Mouse (Mus musculus) neural tube, embryonic 12.5 days (tissue): Measurements from ENCODE around the gene Pex7. TPM values are rescaled to one million over a fixed set of nuclear protein-coding genes. Genes with fewer than 3 reads are reported as not detected.

ENCODE experiments used
- ATAC-seq: fragments of 200-750 bp; cut with Nextera tagmentation; 2 replicates; pipeline ENCODE4 v1.8.0; 2017; ENCODE audit warnings: low read depth, mild to moderate bottlenecking, moderate TSS enrichment, moderate library complexity; ENCODE audit not compliant: low FRiP score
- H3K27ac ChIP-seq: fragments of 300-500 bp; sonication (generic); 2 replicates; pipeline ENCODE4 v1.5.1; 2016
- H3K27me3 ChIP-seq: fragments of 300-500 bp; sonication (generic); replicated peaks from 2 replicates; pipeline ENCODE4 v1.6.1; 2016; ENCODE audit warnings: mild to moderate bottlenecking
- H3K36me3 ChIP-seq: fragments of 300-500 bp; sonication (generic); 2 replicates; pipeline ENCODE4 v1.6.1; 2016; ENCODE audit warnings: mild to moderate bottlenecking
- H3K4me1 ChIP-seq: fragments of 300-500 bp; sonication (generic); 2 replicates; pipeline ENCODE4 v1.6.1; 2016
- H3K4me2 ChIP-seq: fragments of 300-500 bp; sonication (generic); replicated peaks from 2 replicates; pipeline ENCODE4 v1.6.1; 2016; ENCODE audit warnings: mild to moderate bottlenecking
- H3K4me3 ChIP-seq: fragments of 300-500 bp; sonication (generic); 2 replicates; pipeline ENCODE4 v1.5.1; 2016
- H3K9ac ChIP-seq: fragments of 300-500 bp; sonication (generic); 2 replicates; pipeline ENCODE4 v1.6.1; 2016; ENCODE audit warnings: mild to moderate bottlenecking
- H3K9me3 ChIP-seq: fragments of 300-500 bp; sonication (generic); 2 replicates; pipeline ENCODE4 v1.6.1; 2016; ENCODE audit warnings: mild to moderate bottlenecking
- WGBS: fragments of 180-500 bp; shearing (Covaris S2); methylation state at CpG from one replicate; pipeline ENCODE4 v1.1.7; 2016; 5-methylcytosine and 5-hydroxymethylcytosine counted together
- polyA plus RNA-seq: library from polyadenylated mRNA; unstranded; fragments of >200 nt; fragmentation: Nextera tagmentation; extraction: Ambion mirVana; gene quantifications from 2 replicates; pipeline ENCODE4 v1.2.1, GENCODE M21; 2016

Pex7 gene
- polyA plus RNA-seq, 1 experiment from 2014 or later: 26.4 TPM

- Histone ChIP-seq H3K4me1 (peaks cover 30% of the 10 kb centered on the region), H3K27me3 (peaks cover 46% of the 10 kb centered on the region), H3K36me3 (no peaks in the 10 kb centered on the region), H3K9me3 (no peaks in the 10 kb centered on the region), H3K27ac (no peak overlapping the region), H3K4me3 (no peak overlapping the region), H3K9ac (no peak overlapping the region), H3K4me2 (no peak overlapping the region)
- no peak for ATAC-seq
- WGBS: 19% methylated on average over 6 of the region's 6 CpGs
These were observed 54.7 kb downstream of the Pex7 start for GRCm38 (mm10) chr10:19852776-19853175.

DNA sequence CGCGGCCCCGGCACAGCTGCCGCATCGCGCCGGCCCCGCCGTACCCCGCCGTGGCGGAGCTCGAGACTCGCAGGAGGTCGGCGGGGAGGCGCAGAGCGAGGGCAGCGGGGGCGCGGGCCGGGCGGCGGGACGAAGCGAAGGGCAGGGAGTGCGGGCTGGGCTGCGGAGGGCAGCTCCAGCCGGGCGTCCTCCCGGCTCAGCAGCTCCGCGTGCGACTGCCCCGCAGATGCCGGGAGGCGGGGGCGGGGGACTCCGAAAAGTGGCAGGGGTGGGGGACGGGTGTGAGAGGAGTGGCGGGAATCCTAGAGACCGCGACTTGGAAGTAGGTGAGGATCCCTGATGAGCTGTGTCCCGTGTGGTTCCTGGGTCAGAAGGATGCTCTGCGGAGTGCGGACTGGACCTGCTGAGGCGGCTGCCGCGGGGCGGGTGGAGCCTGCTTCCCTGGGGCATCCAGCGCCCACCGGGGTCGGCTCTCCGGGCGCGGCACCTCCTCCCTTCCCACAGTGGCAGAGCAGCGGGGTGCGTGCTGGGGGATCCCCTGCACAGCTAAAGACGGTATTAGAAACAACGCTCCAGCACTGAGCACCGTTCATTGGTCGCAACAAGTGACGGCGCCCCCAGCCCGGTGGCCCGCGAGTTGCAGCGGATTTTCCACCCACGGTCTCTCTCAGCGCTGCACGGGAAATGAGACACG lies 56.3 kb downstream of the Pex7 start, which contains the start of gene Slc35d3:
Gene Slc35d3 (minus strand): TSS at position 462 of the 694 bp plus-strand sequence.
- Histone ChIP-seq H3K9me3 (no peaks in the 10 kb centered on the region), H3K9ac (peak within 1 kb of the TSS; percentile 29; the same call in 1 of the 2 replicates), H3K27ac (no peak within 1 kb of the TSS), H3K36me3 (no peaks in the 10 kb centered on the region), H3K27me3 (peaks cover 46% of the 10 kb centered on the region), H3K4me1 (peaks cover 30% of the 10 kb centered on the region), H3K4me3 (peak within 1 kb of the TSS; percentile 52), H3K4me2 (peak within 1 kb of the TSS; percentile 100)
- peak; percentile 49 for ATAC-seq
- under 1% methylated on average over 72 of the region's 72 CpGs for WGBS

- Histone ChIP-seq H3K4me2 (peak overlapping the region; percentile 100), H3K9ac (peak overlapping the region; percentile 29; the same call in 1 of the 2 replicates), H3K36me3 (no peaks in the 10 kb centered on the region), H3K4me1 (peaks cover 30% of the 10 kb centered on the region), H3K4me3 (peak overlapping the region; percentile 52), H3K9me3 (no peaks in the 10 kb centered on the region), H3K27ac (no peak overlapping the region), H3K27me3 (peaks cover 46% of the 10 kb centered on the region)
- WGBS: under 1% methylated on average over 36 of the region's 36 CpGs
- ATAC-seq: peak; percentile 74
These were observed 56.9 kb downstream of the Pex7 start for GRCm38 (mm10) chr10:19850544-19850997.

DNA sequence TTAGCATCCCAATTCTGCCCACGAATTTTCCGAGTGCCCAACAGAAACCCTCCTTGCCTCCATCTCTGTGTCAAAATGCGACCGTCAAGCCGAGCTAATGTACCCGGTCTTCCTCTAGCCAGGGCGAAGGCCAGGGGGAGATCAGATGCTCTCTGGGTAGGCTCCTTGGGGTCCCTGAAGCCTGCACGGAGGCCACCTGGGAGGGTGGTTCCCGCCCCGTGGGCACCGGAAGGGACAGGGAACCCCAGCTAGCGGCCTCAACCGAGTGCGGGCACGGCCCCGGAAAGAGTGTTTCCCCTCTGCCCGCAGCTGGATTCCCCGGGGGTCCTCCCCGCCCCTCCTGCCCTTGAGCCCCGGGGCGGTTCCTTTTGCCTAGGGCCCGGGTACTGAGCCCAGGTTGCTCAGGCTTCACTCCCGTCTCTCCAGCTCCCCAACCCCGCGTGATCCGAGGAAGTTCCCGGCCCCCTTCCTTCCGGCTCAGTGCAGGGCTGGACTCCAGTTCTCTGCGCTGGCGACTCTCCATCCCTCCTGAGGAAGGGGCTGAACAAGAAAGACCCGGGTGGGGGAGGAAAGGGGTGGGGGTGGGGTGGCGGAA lies 57.6 kb downstream of the Pex7 start:
- H3K27me3 ChIP-seq: peaks cover 46% of the 10 kb centered on the region
- H3K4me2 ChIP-seq: peak overlapping the region; percentile 100
- H3K9ac ChIP-seq: no peak overlapping the region
- peak overlapping the region; percentile 52 for H3K4me3 ChIP-seq
- peak; percentile 48 for ATAC-seq
- H3K9me3 ChIP-seq: no peaks in the 10 kb centered on the region
- H3K27ac ChIP-seq: no peak overlapping the region
- H3K36me3 ChIP-seq: no peaks in the 10 kb centered on the region
- H3K4me1 ChIP-seq: peaks cover 30% of the 10 kb centered on the region
- WGBS: 1% methylated on average over 32 of the region's 32 CpGs

DNA sequence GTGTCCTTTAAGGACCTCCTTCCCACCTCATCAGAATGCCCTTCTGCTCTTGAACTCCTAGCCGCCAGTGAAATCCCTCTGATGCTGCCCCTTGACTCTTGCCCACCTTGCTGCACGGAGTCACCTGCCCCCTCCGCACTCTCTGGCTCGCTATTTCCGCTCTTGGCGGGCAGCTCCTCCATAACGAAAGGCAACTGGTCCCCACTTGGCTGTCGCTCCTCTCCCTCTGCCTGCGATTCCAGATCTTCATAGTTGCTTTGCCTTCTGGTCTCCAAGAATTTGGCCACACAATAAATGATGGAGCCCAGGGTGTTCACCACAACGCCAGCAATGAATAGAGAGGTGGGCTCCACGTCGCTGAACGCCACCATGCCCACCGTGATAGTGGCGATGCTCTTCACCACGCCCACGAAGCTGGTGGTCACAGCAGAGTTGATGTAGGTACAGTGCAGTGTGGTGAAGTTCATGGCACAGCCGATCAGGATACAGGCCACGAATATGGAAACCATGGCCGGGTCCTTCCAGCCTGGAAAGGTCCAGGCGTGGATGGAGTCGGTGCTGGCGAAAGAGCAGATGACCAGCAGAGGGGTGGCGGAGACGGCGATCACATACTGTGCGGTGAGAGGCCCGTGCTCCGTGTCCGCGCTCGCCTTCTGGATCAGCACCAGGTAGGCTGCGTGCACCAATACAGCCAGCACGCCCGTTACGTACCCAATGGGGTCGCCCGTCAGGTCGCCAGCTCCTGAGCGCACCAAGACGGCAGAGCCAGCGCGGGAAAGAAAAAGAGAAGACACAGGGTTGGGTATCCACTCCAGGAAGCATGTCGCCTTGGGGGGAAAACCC lies 58.3 kb downstream of the Pex7 start:
- no peak for ATAC-seq
- peaks cover 46% of the 10 kb centered on the region for H3K27me3 ChIP-seq
- H3K36me3 ChIP-seq: no peaks in the 10 kb centered on the region
- no peak overlapping the region for H3K27ac ChIP-seq
- WGBS: 5% methylated on average over 44 of the region's 44 CpGs
- H3K9ac ChIP-seq: no peak overlapping the region
- peak overlapping the region; percentile 52; the same call in 1 of the 2 replicates for H3K4me3 ChIP-seq
- peak overlapping the region; percentile 100 for H3K4me2 ChIP-seq
- H3K4me1 ChIP-seq: peaks cover 30% of the 10 kb centered on the region
- no peaks in the 10 kb centered on the region for H3K9me3 ChIP-seq

- H3K9ac ChIP-seq: no peak overlapping the region
- H3K4me2 ChIP-seq: no peak overlapping the region
- H3K9me3 ChIP-seq: no peaks in the 10 kb centered on the region
- no peaks in the 10 kb centered on the region for H3K36me3 ChIP-seq
- H3K27me3 ChIP-seq: no peaks in the 10 kb centered on the region
- WGBS: 91% methylated on average over 5 of the region's 5 CpGs
- H3K4me1 ChIP-seq: no peaks in the 10 kb centered on the region
- H3K27ac ChIP-seq: no peak overlapping the region
- H3K4me3 ChIP-seq: no peak overlapping the region
- no peak for ATAC-seq
These were observed 67.7 kb downstream of the Pex7 start for GRCm38 (mm10) chr10:19839836-19840235.

DNA sequence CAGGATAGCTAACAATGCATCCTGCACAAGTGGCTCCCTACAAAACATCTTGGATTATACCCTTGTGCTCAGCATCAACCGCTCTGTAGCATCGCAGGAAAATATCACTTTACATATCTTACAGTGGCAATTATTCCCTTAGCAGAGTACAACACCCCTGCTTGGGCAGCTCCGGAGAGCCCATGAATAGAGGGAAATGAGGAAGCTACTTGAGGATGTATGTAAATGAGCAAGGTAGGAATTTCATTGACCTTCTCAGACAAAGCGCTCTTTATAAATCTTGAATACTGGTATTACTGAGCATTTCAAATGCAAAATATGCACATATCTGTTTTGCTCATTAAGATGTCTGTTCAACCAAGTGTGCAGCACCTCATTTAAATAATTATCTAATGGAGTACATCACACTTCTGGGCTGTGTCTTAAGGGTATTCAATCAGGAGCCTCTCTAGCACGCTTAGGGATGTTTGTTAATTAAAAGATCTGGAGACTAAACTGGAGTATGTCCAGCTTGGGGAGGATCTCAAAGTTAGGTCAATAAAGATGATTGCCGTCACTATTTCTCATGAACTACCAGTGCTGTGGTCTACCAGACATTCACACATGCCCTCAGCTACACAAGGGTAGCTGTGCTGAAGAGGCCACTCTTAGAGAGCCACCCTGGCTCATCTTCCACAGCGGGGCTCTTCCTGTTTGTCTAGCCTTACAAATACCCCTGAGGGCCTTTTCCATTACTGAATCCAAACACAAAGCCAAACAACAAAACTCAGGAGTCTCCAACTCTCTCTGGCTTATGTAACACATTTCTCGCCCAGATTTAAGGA lies 71.4 kb downstream of the Pex7 start:
- WGBS: 76% methylated on average over 8 of the region's 8 CpGs
- no peaks in the 10 kb centered on the region for H3K4me1 ChIP-seq
- ATAC-seq: no peak
- H3K36me3 ChIP-seq: no peaks in the 10 kb centered on the region
- no peaks in the 10 kb centered on the region for H3K9me3 ChIP-seq
- H3K4me3 ChIP-seq: no peak overlapping the region
- H3K27ac ChIP-seq: no peak overlapping the region
- H3K9ac ChIP-seq: no peak overlapping the region
- no peak overlapping the region for H3K4me2 ChIP-seq
- no peaks in the 10 kb centered on the region for H3K27me3 ChIP-seq

DNA sequence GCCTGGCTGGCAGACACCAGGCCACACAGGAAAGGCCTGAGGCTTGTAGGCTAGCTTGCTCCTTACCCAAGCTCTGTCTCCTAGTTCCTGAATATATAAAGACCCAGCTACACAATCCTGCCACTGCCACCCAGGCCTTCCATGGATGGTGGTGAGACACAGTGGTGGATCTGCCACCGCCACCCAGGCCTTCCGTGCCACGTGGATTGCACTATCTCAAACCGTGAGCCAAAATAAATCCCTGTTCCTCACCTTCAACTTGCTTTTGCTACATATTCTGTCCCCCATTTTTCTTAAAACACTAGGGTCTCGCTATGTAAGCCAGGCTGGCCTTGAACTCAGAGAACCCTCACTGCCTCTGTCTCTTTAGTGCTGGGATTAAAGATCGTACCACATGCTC lies 73.3 kb downstream of the Pex7 start:
- Histone ChIP-seq H3K9me3 (no peaks in the 10 kb centered on the region), H3K4me3 (no peak overlapping the region), H3K9ac (no peak overlapping the region), H3K4me2 (no peak overlapping the region), H3K4me1 (no peaks in the 10 kb centered on the region), H3K36me3 (no peaks in the 10 kb centered on the region), H3K27me3 (no peaks in the 10 kb centered on the region), H3K27ac (no peak overlapping the region)
- 94% methylated on average over 6 of the region's 6 CpGs for WGBS
- no peak for ATAC-seq

- WGBS: 81% methylated on average over 5 of the region's 5 CpGs
- Histone ChIP-seq H3K9me3 (no peaks in the 10 kb centered on the region), H3K27ac (no peak overlapping the region), H3K27me3 (no peaks in the 10 kb centered on the region), H3K9ac (no peak overlapping the region), H3K4me1 (no peaks in the 10 kb centered on the region), H3K4me3 (no peak overlapping the region), H3K36me3 (no peaks in the 10 kb centered on the region), H3K4me2 (no peak overlapping the region)
- ATAC-seq: no peak
These were observed 76.2 kb downstream of the Pex7 start for GRCm38 (mm10) chr10:19831072-19831849.

DNA sequence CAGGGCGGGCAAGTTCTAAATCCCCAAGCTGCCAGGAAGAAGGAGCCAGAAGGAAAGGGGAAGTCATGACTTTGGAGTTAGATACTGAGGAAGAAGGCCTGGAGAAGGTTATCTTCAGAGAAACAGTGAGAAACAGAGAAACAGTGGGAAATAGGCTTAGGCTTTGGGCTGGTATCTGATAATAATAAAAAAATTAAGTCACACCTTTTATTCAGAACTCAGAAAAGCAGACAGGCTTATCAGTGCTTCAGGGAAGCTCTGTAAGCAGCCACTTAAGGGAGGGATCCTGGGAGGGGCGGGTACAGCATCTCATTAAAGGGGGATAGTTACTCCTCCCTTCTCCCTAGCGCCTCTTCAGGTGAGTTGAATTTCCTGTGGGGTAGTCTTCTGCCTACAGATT lies 86.5 kb downstream of the Pex7 start:
- Histone ChIP-seq H3K27me3 (no peaks in the 10 kb centered on the region), H3K4me1 (no peaks in the 10 kb centered on the region), H3K4me2 (no peak overlapping the region), H3K4me3 (no peak overlapping the region), H3K36me3 (no peaks in the 10 kb centered on the region), H3K27ac (no peak overlapping the region), H3K9me3 (no peaks in the 10 kb centered on the region), H3K9ac (no peak overlapping the region)
- no peak for ATAC-seq
- 63% methylated on average over 3 of the region's 3 CpGs for WGBS

DNA sequence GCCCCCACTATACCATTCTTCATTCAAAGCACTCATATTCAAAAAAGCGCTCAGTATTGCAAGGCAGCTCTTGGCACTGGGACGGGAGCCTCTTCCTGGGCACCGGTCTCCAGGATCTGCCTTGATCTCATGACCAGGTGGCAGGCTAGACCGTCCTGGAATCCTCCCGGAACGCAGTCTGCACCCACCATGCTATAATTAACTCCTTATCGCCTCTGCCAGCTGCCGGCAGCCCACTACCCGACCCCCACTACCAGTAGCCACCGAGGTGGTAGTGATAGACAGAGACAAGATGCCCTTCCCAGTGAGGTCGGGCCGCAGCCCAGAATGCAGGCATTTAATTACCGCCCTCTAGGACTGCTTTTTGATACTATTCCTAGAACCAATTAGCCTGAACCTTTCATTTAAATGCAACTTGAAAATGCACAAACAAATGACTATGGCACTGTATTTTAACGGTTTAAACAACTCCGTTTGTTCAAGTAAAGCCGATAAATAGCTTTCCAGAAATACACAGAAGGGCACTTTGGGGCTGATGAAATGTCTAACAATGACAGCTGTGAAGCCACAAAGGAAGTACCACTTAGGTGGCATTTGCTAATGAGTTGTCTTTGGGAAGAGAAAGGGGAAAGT lies 88.7 kb downstream of the Pex7 start:
- H3K36me3 ChIP-seq: no peaks in the 10 kb centered on the region
- no peak overlapping the region for H3K4me2 ChIP-seq
- H3K9me3 ChIP-seq: no peaks in the 10 kb centered on the region
- WGBS: 57% methylated on average over 16 of the region's 16 CpGs
- H3K4me1 ChIP-seq: no peaks in the 10 kb centered on the region
- no peak overlapping the region for H3K4me3 ChIP-seq
- H3K27ac ChIP-seq: no peak overlapping the region
- no peaks in the 10 kb centered on the region for H3K27me3 ChIP-seq
- ATAC-seq: no peak
- no peak overlapping the region for H3K9ac ChIP-seq
